Mouse (Mus musculus) frontal cortex, postnatal 10 days (tissue): Measurements from ENCODE around the gene Ncor2.

ENCODE experiments used
- DNase-seq, 2 experiments: peaks; one replicate each; pipeline ENCODE4 v3.0.0; 2022; ENCODE audit warnings: low spot score in 2 of 2, mixed read lengths in 1 of 2

Gene Ncor2

DNA sequence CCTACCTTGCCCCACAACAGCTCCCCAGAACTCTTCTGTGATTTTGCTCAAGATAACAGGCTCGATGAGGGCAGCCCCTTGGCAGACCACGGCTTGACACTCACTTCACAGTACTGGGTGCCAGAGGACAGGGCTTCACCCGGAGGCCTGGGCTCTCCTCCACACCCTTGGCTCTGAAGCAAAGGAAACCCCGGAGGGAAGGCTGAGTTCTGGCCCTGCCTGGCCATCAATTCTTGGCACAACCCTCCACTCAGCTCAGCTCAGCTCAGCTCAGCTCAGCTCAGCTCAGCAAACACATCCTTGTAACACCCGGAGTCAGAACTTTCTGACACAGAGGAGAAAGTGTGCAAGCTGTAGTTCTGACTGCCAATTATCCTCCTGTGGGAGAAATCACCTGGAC lies 30.3 kb downstream of the Ncor2 start:
- no peak for DNase-seq

- DNase-seq: no peak
Measured at GRCm38 (mm10) chr5:125148173-125148572, 30.8 kb downstream of the Ncor2 start.

GRCm38 (mm10) chr5:125147124-125147523 lies 31.9 kb downstream of the Ncor2 start:
- DNase-seq: no peak

DNA sequence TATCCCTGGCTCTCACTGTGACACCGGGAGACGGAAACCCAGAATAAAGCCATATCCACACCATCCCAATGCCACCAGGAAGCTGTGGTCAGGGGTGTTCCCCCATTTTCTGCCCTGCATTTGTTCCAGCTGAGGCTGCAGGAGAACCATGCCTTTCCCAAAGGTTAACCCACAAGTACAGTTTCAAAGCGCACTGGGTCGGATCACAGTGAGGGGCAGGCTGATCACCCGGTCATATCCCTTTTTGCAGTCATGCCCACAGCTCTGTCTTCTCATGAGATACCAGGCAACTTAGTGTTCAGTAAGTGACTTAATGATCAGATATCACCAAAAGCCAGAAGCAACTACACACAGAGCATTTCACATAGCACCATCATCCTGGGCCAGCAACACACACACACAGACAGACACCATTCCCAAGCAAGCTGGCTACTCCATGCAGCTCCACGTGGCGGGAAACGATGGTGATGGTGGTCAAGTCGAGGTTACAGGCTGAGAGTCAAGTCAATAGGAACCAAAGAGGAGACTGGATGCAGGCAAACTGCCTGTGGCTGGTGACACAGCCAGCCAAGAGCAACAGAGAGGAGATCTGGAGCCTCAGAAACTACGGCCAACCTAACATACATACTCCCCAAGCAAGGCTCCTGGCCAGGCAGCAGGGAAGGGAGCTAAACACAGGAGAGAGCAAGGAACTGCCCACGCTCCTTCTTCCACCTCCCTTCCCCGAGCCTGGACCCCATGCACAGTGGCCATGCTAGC lies 35.7 kb downstream of the Ncor2 start:
- no peak for DNase-seq

GRCm38 (mm10) chr5:125141916-125142315 lies 37.1 kb downstream of the Ncor2 start:
- DNase-seq: no peak

- no peak for DNase-seq
Measured at GRCm38 (mm10) chr5:125141525-125141880, 37.5 kb downstream of the Ncor2 start.

- peak; percentile 98 for DNase-seq
Measured at GRCm38 (mm10) chr5:125140832-125141524, 38.0 kb downstream of the Ncor2 start.

DNA sequence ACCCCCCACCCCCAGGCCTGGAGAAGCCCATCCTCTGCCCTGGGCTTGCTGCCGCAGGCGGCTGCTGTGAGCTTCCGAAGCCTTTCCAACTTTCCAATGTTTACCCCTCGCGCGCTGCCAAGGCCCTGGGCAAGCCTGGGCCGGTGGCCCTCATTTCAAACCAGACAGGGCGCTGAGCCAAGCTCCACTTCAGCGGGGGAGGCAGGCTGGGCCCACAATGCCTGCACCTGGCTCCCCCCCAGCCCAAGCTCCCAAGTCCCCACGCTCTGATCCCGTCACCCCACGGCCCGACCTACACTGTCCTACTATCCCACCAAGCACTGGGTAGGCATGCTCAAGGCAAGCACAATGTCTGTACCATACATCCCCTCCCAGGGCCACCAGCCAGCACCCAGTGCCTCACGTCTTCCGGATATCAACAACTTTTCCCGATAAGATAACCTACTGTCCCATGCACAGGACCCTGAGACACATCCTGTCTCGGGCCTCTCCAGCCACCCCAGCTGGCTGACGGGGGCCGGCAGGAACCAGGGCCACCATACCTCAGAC lies 38.8 kb downstream of the Ncor2 start:
- DNase-seq: peak; percentile 68 to 79

- no peak for DNase-seq
Measured at GRCm38 (mm10) chr5:125139669-125140068, 39.4 kb downstream of the Ncor2 start.

DNA sequence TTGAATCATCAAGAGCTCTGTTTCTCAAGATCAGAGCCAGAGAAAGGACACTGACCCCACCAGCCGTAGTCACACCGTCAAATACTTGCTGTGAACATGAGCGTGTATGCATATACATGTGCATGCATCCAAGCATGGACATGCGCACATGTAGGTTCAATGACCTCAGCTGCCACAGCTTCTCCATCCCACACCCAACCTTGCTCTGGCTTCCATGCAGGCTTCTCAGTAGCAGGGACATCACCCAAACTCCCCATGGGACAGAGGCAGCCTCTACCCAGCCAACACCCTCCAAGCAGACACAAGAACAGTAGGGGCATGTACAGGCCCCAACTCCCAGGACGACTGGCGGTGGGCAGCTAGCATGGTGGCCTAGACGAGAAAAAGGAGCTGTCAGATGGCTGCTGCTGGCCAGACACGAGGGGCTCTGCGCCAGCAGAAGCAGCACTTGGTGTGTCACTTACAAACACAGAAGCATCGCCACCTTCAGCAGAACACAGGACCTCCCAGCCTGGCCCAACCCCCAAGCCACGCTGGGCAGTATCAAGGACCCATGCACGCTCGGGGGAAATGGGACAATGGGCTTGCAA lies 40.1 kb downstream of the Ncor2 start:
- no peak for DNase-seq

- no peak for DNase-seq
Measured at GRCm38 (mm10) chr5:125137672-125138285, 41.2 kb downstream of the Ncor2 start.

GRCm38 (mm10) chr5:125136996-125137671 lies 41.9 kb downstream of the Ncor2 start:
- no peak for DNase-seq

GRCm38 (mm10) chr5:125136296-125136995 lies 42.6 kb downstream of the Ncor2 start:
- DNase-seq: no peak

GRCm38 (mm10) chr5:125134795-125135468 lies 44.1 kb downstream of the Ncor2 start:
- peak; percentile 66 to 73 for DNase-seq

- DNase-seq: no peak
Measured at GRCm38 (mm10) chr5:125134391-125134790, 44.6 kb downstream of the Ncor2 start.

- no peak for DNase-seq
Measured at GRCm38 (mm10) chr5:125133651-125134050, 45.4 kb downstream of the Ncor2 start.

DNA sequence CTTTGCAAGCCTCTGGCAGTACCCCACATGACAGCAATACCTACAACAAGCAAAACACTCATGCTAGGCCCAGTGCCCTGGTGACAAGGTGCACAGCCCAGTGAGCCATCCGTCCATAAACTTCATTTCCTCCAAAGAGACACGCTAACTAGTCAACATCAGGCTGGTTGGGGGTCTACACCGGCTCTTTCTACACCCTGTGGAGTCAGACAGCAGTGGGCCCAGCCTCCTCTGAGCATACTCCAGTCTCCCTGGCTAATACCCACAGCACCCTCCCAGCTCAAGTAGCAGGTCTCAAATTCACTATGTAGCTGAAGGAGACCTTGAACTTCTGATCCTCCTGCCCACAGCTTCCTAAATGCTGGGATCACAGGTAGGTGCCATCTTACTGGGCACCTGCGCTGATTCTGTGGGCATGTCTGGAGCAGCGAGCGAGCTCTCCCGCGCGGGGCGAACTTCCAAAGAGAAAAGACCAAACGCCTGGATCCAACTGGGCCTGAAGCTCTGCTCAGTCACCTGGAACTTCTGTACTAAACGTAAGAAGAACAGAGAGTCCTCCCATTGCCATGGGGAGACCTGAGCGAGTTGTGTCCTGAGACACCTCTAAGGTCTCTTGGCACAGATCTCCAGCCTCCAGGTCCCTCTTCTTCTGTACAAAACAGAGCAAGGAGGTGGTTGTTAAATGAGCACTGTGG lies 46.3 kb downstream of the Ncor2 start:
- no peak for DNase-seq

- no peak for DNase-seq
Measured at GRCm38 (mm10) chr5:125132069-125132468, 47.0 kb downstream of the Ncor2 start.

GRCm38 (mm10) chr5:125130406-125130805 lies 48.6 kb downstream of the Ncor2 start:
- no peak for DNase-seq

DNA sequence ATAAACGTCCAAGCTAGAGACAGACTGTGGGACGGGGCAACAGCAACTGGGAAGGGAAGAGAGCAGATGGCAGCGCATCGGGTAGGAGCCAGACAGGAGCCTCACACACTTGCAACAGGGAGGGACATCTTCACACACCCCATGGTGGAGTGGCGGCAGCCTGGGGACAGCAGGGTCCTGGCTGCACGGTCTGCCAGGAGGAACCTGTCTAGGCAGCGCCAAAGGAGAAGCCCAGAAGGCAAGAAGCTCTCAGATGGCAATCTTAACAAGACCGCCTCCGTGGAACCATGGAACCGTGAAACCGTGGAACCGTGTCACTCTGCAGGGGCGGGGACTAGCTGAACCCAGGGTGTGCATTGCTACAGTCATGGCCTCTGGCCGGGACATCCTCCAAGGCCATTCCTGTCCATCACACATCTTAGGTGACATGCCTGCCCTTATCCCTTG lies 50.1 kb downstream of the Ncor2 start:
- DNase-seq: no peak
